8 mouse cellular contexts compared by ENCODE assay signal in genomic region chr12:76582841-76583240, GRCm38 (mm10). TPM values are rescaled to one million over a fixed set of nuclear protein-coding genes. Genes with fewer than 3 reads are reported as not detected.
DNase-seq lines count a peak whose midpoint lies in the region; ATAC-seq lines count a peak whose summit lies in the region.

No protein-coding gene starts in this region.

- intact Hi-C loops in left cerebral cortex, postnatal 4 days (cut with DNase I): no loop called here

- H3K4me2 ChIP-seq in forebrain, embryonic 15.5 days (replicated peaks): no peak overlapping the region
- no peak overlapping the region for H3K4me2 ChIP-seq in kidney, embryonic 16.5 days (replicated peaks; ENCODE audit: low read depth, low read length)
- no peak overlapping the region for H3K4me2 ChIP-seq in neural tube, embryonic 14.5 days (ENCODE audit: low read depth, low read length)

- H3K27me3 ChIP-seq in forebrain, embryonic 15.5 days: no peaks in the 10 kb centered on the region
- H3K27me3 ChIP-seq in kidney, embryonic 16.5 days (ENCODE audit: insufficient read depth, low read length): no peaks in the 10 kb centered on the region
- H3K27me3 ChIP-seq in neural tube, embryonic 14.5 days (ENCODE audit: control insufficient read depth, insufficient read depth, low read length): no peaks in the 10 kb centered on the region

- H3K4me3 ChIP-seq in forebrain, embryonic 15.5 days: no peak overlapping the region
- H3K4me3 ChIP-seq in kidney, embryonic 16.5 days (ENCODE audit: low read length): no peak overlapping the region
- H3K4me3 ChIP-seq in neural tube, embryonic 14.5 days (ENCODE audit: low read depth, low read length): no peak overlapping the region

- 0 out of 2 replicates have a peak, but pooled peaks cover 8% of the 10 kb centered on the region for H3K4me1 ChIP-seq in forebrain, embryonic 15.5 days
- peaks cover 20% of the 10 kb centered on the region for H3K4me1 ChIP-seq in kidney, embryonic 16.5 days (ENCODE audit: insufficient read depth, low read length)
- H3K4me1 ChIP-seq in neural tube, embryonic 14.5 days (ENCODE audit: control insufficient read depth, insufficient read depth, low read length): 0 out of 2 replicates have a peak, but pooled peaks cover 4% of the 10 kb centered on the region

- no peaks in the 10 kb centered on the region for H3K36me3 ChIP-seq in forebrain, embryonic 15.5 days
- peaks cover 14% of the 10 kb centered on the region for H3K36me3 ChIP-seq in kidney, embryonic 16.5 days (ENCODE audit: insufficient read depth, low read length)
- no peaks in the 10 kb centered on the region for H3K36me3 ChIP-seq in neural tube, embryonic 14.5 days (ENCODE audit: control insufficient read depth, insufficient read depth, low read length)

- H3K27ac ChIP-seq in forebrain, embryonic 15.5 days (replicated peaks): no peak overlapping the region
- peak overlapping the region; percentile 1; the same call in 1 of the 2 replicates for H3K27ac ChIP-seq in kidney, embryonic 16.5 days (ENCODE audit: low read length)
- no peak overlapping the region for H3K27ac ChIP-seq in neural tube, embryonic 14.5 days (ENCODE audit: low read depth, low read length)

- ATAC-seq in forebrain, embryonic 15.5 days (replicated peaks): peak; percentile 60; the same call in 1 of the 2 replicates
- ATAC-seq in kidney, embryonic 16.5 days (ENCODE audit: low FRiP score, low TSS enrichment): peak; percentile 77
- ATAC-seq in neural tube, embryonic 14.5 days (ENCODE audit: low read depth): 0 out of 2 replicates have a peak, but pooled peaks have one; percentile 17
- no peak for ATAC-seq in inflammation-experienced regulatory T-cells, adult 6 months

- no peak overlapping the region for H3K9ac ChIP-seq in forebrain, embryonic 15.5 days (replicated peaks)
- no peak overlapping the region for H3K9ac ChIP-seq in kidney, embryonic 16.5 days (replicated peaks; ENCODE audit: low read length)
- H3K9ac ChIP-seq in neural tube, embryonic 14.5 days (replicated peaks; ENCODE audit: low read depth, low read length): no peak overlapping the region

- peak; percentile 82 for DNase-seq in left cerebral cortex, postnatal 4 days
- no peak for DNase-seq in left cerebral cortex, adult 8-10 months (ENCODE audit: low spot score in 2 of 2)
- peak; percentile 80 to 81 for DNase-seq in adrenal gland, postnatal 36 days
- DNase-seq in B cell, adult 2 months: no peak

- H3K9me3 ChIP-seq in forebrain, embryonic 15.5 days: no peaks in the 10 kb centered on the region
- H3K9me3 ChIP-seq in kidney, embryonic 16.5 days (ENCODE audit: low read length): no peaks in the 10 kb centered on the region; the same call in 1 of the 2 replicates
- H3K9me3 ChIP-seq in neural tube, embryonic 14.5 days (ENCODE audit: control insufficient read depth, low read length): no peaks in the 10 kb centered on the region

- WGBS in forebrain, embryonic 15.5 days: 24% methylated on average over 6 of the region's 6 CpGs
- 16% methylated on average over 6 of the region's 6 CpGs for WGBS in kidney, embryonic 16.5 days
- 30% methylated on average over 6 of the region's 6 CpGs for WGBS in neural tube, embryonic 14.5 days

RNA-seq across cellular contexts. Expression of gene Plekhg3, which starts 52.1 kb away (rescaled TPM):
- 1 to 10 TPM; 3.0 to 3.3 TPM for total RNA-seq in left cerebral cortex, postnatal 4 days (2021)
- 10 to 100 TPM; 16.2 to 20.2 (median 19.1) TPM for total RNA-seq in left cerebral cortex, adult 8-10 months (2022)
- 10 to 100 TPM; 11.1 to 13.0 TPM for total RNA-seq in adrenal gland, postnatal 36 days (2021)
- 0.79 and 1.2 TPM in 2 replicates for polyA plus RNA-seq in forebrain, embryonic 15.5 days (2015; fragmentation: Nextera tagmentation; extraction: Ambion mirVana)
- 23.0 and 24.8 TPM in 2 replicates for polyA plus RNA-seq in kidney, embryonic 16.5 days (2015; fragmentation: Nextera tagmentation; extraction: Ambion mirVana)
- polyA plus RNA-seq in neural tube, embryonic 14.5 days (2014; fragmentation: Nextera tagmentation; extraction: Ambion mirVana): 0.47 and 0.90 TPM in 2 replicates
- 1 to 10 TPM; 1.9 to 3.5 (median 2.9) TPM for polyA plus RNA-seq in inflammation-experienced regulatory T-cells, adult 6 months (2017; shearing (Covaris generic))

Comparison
In these comparisons a context has a peak if more than half of its experiments do, and no peak if none do; other contexts are left out.
1. DNase-seq: peak in left cerebral cortex, postnatal 4 days (single experiment) and adrenal gland, postnatal 36 days (2 of 2); none in left cerebral cortex, adult 8-10 months (0 of 2) and B cell, adult 2 months (0 of 2).